Mouse (Mus musculus) ES-Bruce4 (cell line): ENCODE data around the gene Thumpd2. TPM values are rescaled to one million over a fixed set of nuclear protein-coding genes. Genes with fewer than 3 reads are reported as not detected.

Source experiments
- H3K27ac ChIP-seq: 2 replicates; pipeline ENCODE4 v1.5.1; 2012; ENCODE audit warnings: low read length, inconsistent platforms; ENCODE audit not compliant: insufficient read depth
- H3K27me3 ChIP-seq: 2 replicates; pipeline ENCODE4 v1.6.1; 2012; ENCODE audit warnings: mild to moderate bottlenecking, low read length, inconsistent platforms; ENCODE audit not compliant: control insufficient read depth, poor library complexity, insufficient read depth, severe bottlenecking
- H3K36me3 ChIP-seq: 2 replicates; pipeline ENCODE4 v1.6.1; 2012; ENCODE audit warnings: inconsistent platforms, mild to moderate bottlenecking, low read length, moderate library complexity; ENCODE audit not compliant: control insufficient read depth, poor library complexity, insufficient read depth, severe bottlenecking
- H3K4me1 ChIP-seq: one replicate; pipeline ENCODE4 v1.8.1; 2011; ENCODE audit warnings: low read length; ENCODE audit not compliant: control insufficient read depth, insufficient read depth
- H3K4me3 ChIP-seq: 2 replicates; pipeline ENCODE4 v1.5.1; 2011; ENCODE audit warnings: low read depth, mild to moderate bottlenecking, low read length
- H3K9ac ChIP-seq: 2 replicates; pipeline ENCODE4 v1.6.1; 2012; ENCODE audit warnings: low read depth, mild to moderate bottlenecking, inconsistent platforms; ENCODE audit not compliant: poor library complexity, severe bottlenecking
- H3K9me3 ChIP-seq: replicated peaks from 2 replicates; pipeline ENCODE4 v1.6.1; 2012; ENCODE audit warnings: mild to moderate bottlenecking, low read length, inconsistent platforms; ENCODE audit not compliant: control insufficient read depth, poor library complexity, insufficient read depth, severe bottlenecking
- CTCF ChIP-seq: IDR thresholded peaks from one replicate; pipeline ENCODE4 v1.8.1; 2011; ENCODE audit warnings: low read depth, low read length
- EP300 ChIP-seq: IDR thresholded peaks from 2 replicates; pipeline ENCODE4 v1.6.1; 2011; ENCODE audit warnings: low read depth, low read length; ENCODE audit not compliant: insufficient read depth
- POLR2A ChIP-seq: IDR thresholded peaks from one replicate; pipeline ENCODE4 v1.8.1; 2011; ENCODE audit warnings: low read length; ENCODE audit not compliant: insufficient read depth
- polyA plus RNA-seq: library from polyadenylated mRNA; stranded (reverse); fragments of >200 nt; gene quantifications from 2 replicates; pipeline ENCODE4 v1.2.4, GENCODE M21; 2011; ENCODE audit warnings: low read depth; ENCODE audit not compliant: missing spikeins, insufficient read depth, insufficient read length

Gene Thumpd2
- polyA plus RNA-seq, 1 experiment = 12.2 TPM

GRCm38 (mm10) chr17:81005292-81005691 lies 59.6 kb downstream of the Thumpd2 start:
- no peak overlapping the region for H3K27ac ChIP-seq
- H3K4me1 ChIP-seq = no peaks in the 10 kb centered on the region
- no peaks in the 10 kb centered on the region for H3K36me3 ChIP-seq
- H3K4me3 ChIP-seq = no peak overlapping the region
- no peaks in the 10 kb centered on the region for H3K27me3 ChIP-seq
- no peak overlapping the region for H3K9ac ChIP-seq
- no peaks in the 10 kb centered on the region for H3K9me3 ChIP-seq
- TF ChIP-seq CTCF (no peak), EP300 (no peak), POLR2A (no peak)

- Histone ChIP-seq H3K9me3 (no peaks in the 10 kb centered on the region), H3K36me3 (no peaks in the 10 kb centered on the region), H3K27ac (no peak overlapping the region), H3K4me3 (no peak overlapping the region), H3K4me1 (no peaks in the 10 kb centered on the region), H3K27me3 (no peaks in the 10 kb centered on the region), H3K9ac (no peak overlapping the region)
- TF ChIP-seq EP300 = no peak
- no peak for TF ChIP-seq POLR2A
- TF ChIP-seq CTCF = no peak
Measured at GRCm38 (mm10) chr17:81004454-81004853, 60.4 kb downstream of the Thumpd2 start.

- H3K9me3 ChIP-seq = no peaks in the 10 kb centered on the region; the same call in 1 of the 2 replicates
- H3K9ac ChIP-seq = no peak overlapping the region
- no peaks in the 10 kb centered on the region for H3K27me3 ChIP-seq
- TF ChIP-seq CTCF (no peak), EP300 (no peak), POLR2A (no peak)
- no peaks in the 10 kb centered on the region for H3K4me1 ChIP-seq
- no peaks in the 10 kb centered on the region for H3K36me3 ChIP-seq
- no peak overlapping the region for H3K4me3 ChIP-seq
- no peak overlapping the region for H3K27ac ChIP-seq
Measured at GRCm38 (mm10) chr17:81002130-81002529, 62.8 kb downstream of the Thumpd2 start.

GRCm38 (mm10) chr17:81001647-81002046 lies 63.2 kb downstream of the Thumpd2 start:
- no peak for TF ChIP-seq POLR2A
- no peak for TF ChIP-seq CTCF
- no peak for TF ChIP-seq EP300
- Histone ChIP-seq H3K27ac (no peak overlapping the region), H3K9me3 (no peaks in the 10 kb centered on the region; the same call in 1 of the 2 replicates), H3K36me3 (no peaks in the 10 kb centered on the region), H3K9ac (no peak overlapping the region), H3K27me3 (no peaks in the 10 kb centered on the region), H3K4me1 (no peaks in the 10 kb centered on the region), H3K4me3 (no peak overlapping the region)

- peak; percentile 71 for TF ChIP-seq EP300
- no peak for TF ChIP-seq CTCF
- Histone ChIP-seq H3K27ac (no peak overlapping the region), H3K9me3 (no peaks in the 10 kb centered on the region; the same call in 1 of the 2 replicates), H3K27me3 (no peaks in the 10 kb centered on the region), H3K9ac (no peak overlapping the region), H3K4me3 (peak overlapping the region; percentile 39), H3K4me1 (no peaks in the 10 kb centered on the region), H3K36me3 (no peaks in the 10 kb centered on the region)
Measured at GRCm38 (mm10) chr17:81001010-81001409, 63.9 kb downstream of the Thumpd2 start.

GRCm38 (mm10) chr17:80998958-80999357 lies 65.9 kb downstream of the Thumpd2 start:
- Histone ChIP-seq H3K9ac (no peak overlapping the region), H3K36me3 (no peaks in the 10 kb centered on the region), H3K9me3 (no peaks in the 10 kb centered on the region; the same call in 1 of the 2 replicates), H3K27me3 (no peaks in the 10 kb centered on the region), H3K4me1 (no peaks in the 10 kb centered on the region), H3K4me3 (no peak overlapping the region), H3K27ac (no peak overlapping the region)
- TF ChIP-seq EP300 (no peak), POLR2A (no peak), CTCF (no peak)
